Mouse (Mus musculus) cerebellum, adult 8-10 months (tissue): Measurements from ENCODE around the gene Gpr15.

ENCODE experiments used
- DNase-seq: peaks from one replicate; pipeline ENCODE4 v3.0.0; 2022

Gene Gpr15

GRCm38 (mm10) chr16:58700816-58701424, 17.9 kb downstream of the Gpr15 start:
- no peak for DNase-seq

- DNase-seq: no peak
Measured at GRCm38 (mm10) chr16:58700174-58700573, 18.7 kb downstream of the Gpr15 start.

GRCm38 (mm10) chr16:58697261-58697660, 21.6 kb downstream of the Gpr15 start:
- no peak for DNase-seq

GRCm38 (mm10) chr16:58696796-58697195, 22.1 kb downstream of the Gpr15 start:
- no peak for DNase-seq

GRCm38 (mm10) chr16:58694091-58694490, 24.8 kb downstream of the Gpr15 start:
- DNase-seq: no peak

- DNase-seq: no peak
Measured at GRCm38 (mm10) chr16:58690322-58690732, 28.5 kb downstream of the Gpr15 start.

GRCm38 (mm10) chr16:58689555-58690169, 29.2 kb downstream of the Gpr15 start:
- DNase-seq: no peak

GRCm38 (mm10) chr16:58688534-58688933, 30.3 kb downstream of the Gpr15 start:
- DNase-seq: no peak

GRCm38 (mm10) chr16:58685548-58686537, 33.0 kb downstream of the Gpr15 start:
- no peak for DNase-seq

GRCm38 (mm10) chr16:58684537-58684936, 34.3 kb downstream of the Gpr15 start:
- no peak for DNase-seq

GRCm38 (mm10) chr16:58683911-58684310, 35.0 kb downstream of the Gpr15 start:
- DNase-seq: no peak

- DNase-seq: no peak
Measured at GRCm38 (mm10) chr16:58682870-58683269, 36.0 kb downstream of the Gpr15 start.

GRCm38 (mm10) chr16:58682046-58682445, 36.8 kb downstream of the Gpr15 start:
- no peak for DNase-seq

- DNase-seq: no peak
Measured at GRCm38 (mm10) chr16:58678660-58679059, 40.2 kb downstream of the Gpr15 start.

GRCm38 (mm10) chr16:58677491-58677890, 41.4 kb downstream of the Gpr15 start:
- DNase-seq: no peak

- DNase-seq: no peak
Measured at GRCm38 (mm10) chr16:58676633-58677032, 42.2 kb downstream of the Gpr15 start.

GRCm38 (mm10) chr16:58676156-58676555, 42.7 kb downstream of the Gpr15 start:
- DNase-seq: no peak

GRCm38 (mm10) chr16:58675256-58675655, 43.6 kb downstream of the Gpr15 start:
- DNase-seq: no peak

- DNase-seq: no peak
Measured at GRCm38 (mm10) chr16:58673811-58674410, 45.0 kb downstream of the Gpr15 start.

- DNase-seq: no peak
Measured at GRCm38 (mm10) chr16:58672396-58672795, 46.5 kb downstream of the Gpr15 start.

GRCm38 (mm10) chr16:58671212-58671985, 47.5 kb downstream of the Gpr15 start:
- DNase-seq: no peak

- DNase-seq: no peak
Measured at GRCm38 (mm10) chr16:58670643-58671042, 48.2 kb downstream of the Gpr15 start.
